Mouse (Mus musculus): ENCODE data around the gene Gm13278. TPM values are rescaled to one million over a fixed set of nuclear protein-coding genes. Genes with fewer than 3 reads are reported as not detected.
"Not testable (repeated sequence)": the region's sequence is repeated elsewhere in the genome, so short reads cannot be mapped to it uniquely, and the experiment has no call there.

The Gm13278 gene
- polyA plus RNA-seq, 1 experiment, result not detected

DNA sequence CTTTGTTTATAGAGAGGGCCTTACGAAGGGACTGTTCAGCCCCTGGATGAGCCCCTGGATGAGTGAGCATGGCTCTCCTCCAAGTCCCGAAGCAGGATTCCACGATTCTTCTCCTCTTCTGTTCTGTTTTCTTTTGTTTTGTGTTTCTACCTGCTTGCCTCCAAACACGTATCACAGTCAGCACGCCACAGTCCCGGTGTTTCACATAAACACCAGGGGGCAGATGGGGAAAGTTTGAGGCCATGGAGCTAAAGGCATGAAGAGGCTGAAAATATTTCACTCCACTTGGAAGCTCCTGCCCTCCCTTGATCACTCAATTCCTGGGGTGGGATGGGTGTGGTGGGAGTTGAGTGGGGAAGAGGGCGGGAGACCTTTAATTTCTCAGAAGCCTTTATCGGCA is 29.6 kb upstream of the Gm13278 start:
- not testable (repeated sequence) for H3K4me3 ChIP-seq (ENCODE audit: control insufficient read depth, low read depth, low read length); H3K4me1 ChIP-seq (ENCODE audit: control insufficient read depth, insufficient read depth, low read length); H3K27ac ChIP-seq (ENCODE audit: control insufficient read depth, insufficient read depth, low read depth, low read length); H3K36me3 ChIP-seq (ENCODE audit: control insufficient read depth, insufficient read depth, low read length); H3K27me3 ChIP-seq (ENCODE audit: control insufficient read depth, insufficient read depth, low read length)

- not testable (repeated sequence) for H3K4me3 ChIP-seq (ENCODE audit: control insufficient read depth, low read depth, low read length); H3K36me3 ChIP-seq (ENCODE audit: control insufficient read depth, insufficient read depth, low read length); H3K27ac ChIP-seq (ENCODE audit: control insufficient read depth, insufficient read depth, low read depth, low read length); H3K4me1 ChIP-seq (ENCODE audit: control insufficient read depth, insufficient read depth, low read length); H3K27me3 ChIP-seq (ENCODE audit: control insufficient read depth, insufficient read depth, low read length)
Observed at GRCm38 (mm10) chr4:88762341-88762740, 29.0 kb upstream of the Gm13278 start.

- H3K4me3 ChIP-seq (ENCODE audit: control insufficient read depth, low read depth, low read length); H3K27ac ChIP-seq (ENCODE audit: control insufficient read depth, insufficient read depth, low read depth, low read length); H3K27me3 ChIP-seq (ENCODE audit: control insufficient read depth, insufficient read depth, low read length); H3K36me3 ChIP-seq (ENCODE audit: control insufficient read depth, insufficient read depth, low read length); H3K4me1 ChIP-seq (ENCODE audit: control insufficient read depth, insufficient read depth, low read length): not testable (repeated sequence)
Observed at GRCm38 (mm10) chr4:88763384-88764018, 27.8 kb upstream of the Gm13278 start.

- not testable (repeated sequence) for H3K4me1 ChIP-seq (ENCODE audit: control insufficient read depth, insufficient read depth, low read length); H3K36me3 ChIP-seq (ENCODE audit: control insufficient read depth, insufficient read depth, low read length); H3K4me3 ChIP-seq (ENCODE audit: control insufficient read depth, low read depth, low read length); H3K27ac ChIP-seq (ENCODE audit: control insufficient read depth, insufficient read depth, low read depth, low read length); H3K27me3 ChIP-seq (ENCODE audit: control insufficient read depth, insufficient read depth, low read length)
Observed at GRCm38 (mm10) chr4:88773534-88773933, 17.8 kb upstream of the Gm13278 start, which contains the start of gene Gm13290. Gene Gm13290 (plus strand): TSS chr4:88773834.

GRCm38 (mm10) chr4:88776622-88777021 is 14.7 kb upstream of the Gm13278 start, which contains the start of gene Gm13289:
Gene Gm13289 (plus strand): TSS chr4:88776922.
- not testable (repeated sequence) for H3K4me1 ChIP-seq (ENCODE audit: control insufficient read depth, insufficient read depth, low read length); H3K36me3 ChIP-seq (ENCODE audit: control insufficient read depth, insufficient read depth, low read length); H3K27me3 ChIP-seq (ENCODE audit: control insufficient read depth, insufficient read depth, low read length); H3K27ac ChIP-seq (ENCODE audit: control insufficient read depth, insufficient read depth, low read depth, low read length); H3K4me3 ChIP-seq (ENCODE audit: control insufficient read depth, low read depth, low read length)

DNA sequence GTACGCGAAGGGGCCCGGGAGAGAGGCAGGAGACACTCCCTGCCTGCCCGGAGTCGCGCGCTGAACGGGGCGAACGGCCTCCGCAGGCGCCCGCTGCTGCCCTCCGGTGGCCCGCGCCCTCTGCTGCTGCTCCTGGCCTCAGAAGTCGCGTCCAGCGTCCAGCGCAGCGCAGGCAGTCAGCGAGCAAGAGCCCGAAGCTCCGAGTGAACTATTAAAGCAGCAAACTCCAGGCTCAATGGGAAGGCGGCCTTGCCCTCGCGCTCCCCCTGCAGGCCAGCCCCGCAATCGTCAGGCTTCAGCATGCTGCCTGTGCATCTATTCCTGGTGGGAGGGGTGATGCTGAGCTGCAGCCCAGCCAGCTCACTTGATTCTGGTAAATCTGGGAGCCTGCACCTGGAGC is 11.8 kb upstream of the Gm13278 start, which contains the start of gene Gm13272:
TSS of gene Gm13272 (plus strand) at position 301 of the 400 bp plus-strand sequence.
- H3K27ac ChIP-seq (ENCODE audit: control insufficient read depth, insufficient read depth, low read depth, low read length); H3K27me3 ChIP-seq (ENCODE audit: control insufficient read depth, insufficient read depth, low read length); H3K4me1 ChIP-seq (ENCODE audit: control insufficient read depth, insufficient read depth, low read length); H3K4me3 ChIP-seq (ENCODE audit: control insufficient read depth, low read depth, low read length); H3K36me3 ChIP-seq (ENCODE audit: control insufficient read depth, insufficient read depth, low read length): not testable (repeated sequence)

GRCm38 (mm10) chr4:88780320-88780719 is 11.0 kb upstream of the Gm13278 start:
- H3K36me3 ChIP-seq (ENCODE audit: control insufficient read depth, insufficient read depth, low read length); H3K27me3 ChIP-seq (ENCODE audit: control insufficient read depth, insufficient read depth, low read length); H3K27ac ChIP-seq (ENCODE audit: control insufficient read depth, insufficient read depth, low read depth, low read length); H3K4me1 ChIP-seq (ENCODE audit: control insufficient read depth, insufficient read depth, low read length); H3K4me3 ChIP-seq (ENCODE audit: control insufficient read depth, low read depth, low read length): not testable (repeated sequence)

GRCm38 (mm10) chr4:88781831-88782230 is 9.5 kb upstream of the Gm13278 start, which contains the start of gene Ifnz:
Gene Ifnz (plus strand): TSS chr4:88782131.
- H3K4me3 ChIP-seq (ENCODE audit: control insufficient read depth, low read depth, low read length); H3K36me3 ChIP-seq (ENCODE audit: control insufficient read depth, insufficient read depth, low read length); H3K4me1 ChIP-seq (ENCODE audit: control insufficient read depth, insufficient read depth, low read length); H3K27me3 ChIP-seq (ENCODE audit: control insufficient read depth, insufficient read depth, low read length); H3K27ac ChIP-seq (ENCODE audit: control insufficient read depth, insufficient read depth, low read depth, low read length): not testable (repeated sequence)

DNA sequence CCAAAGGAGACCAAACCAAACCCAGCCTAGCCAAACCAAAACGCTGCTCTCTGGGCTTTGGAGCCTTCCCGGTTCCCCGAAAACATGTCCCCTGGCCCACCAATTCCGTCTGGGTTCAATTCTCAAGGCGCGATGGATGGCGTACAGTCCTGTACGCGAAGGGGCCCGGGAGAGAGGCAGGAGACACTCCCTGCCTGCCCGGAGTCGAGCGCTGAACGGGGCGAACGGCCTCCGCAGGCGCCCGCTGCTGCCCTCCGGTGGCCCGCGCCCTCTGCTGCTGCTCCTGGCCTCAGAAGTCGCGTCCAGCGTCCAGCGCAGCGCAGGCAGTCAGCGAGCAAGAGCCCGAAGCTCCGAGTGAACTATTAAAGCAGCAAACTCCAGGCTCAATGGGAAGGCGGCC is 9.0 kb upstream of the Gm13278 start:
- H3K27ac ChIP-seq (ENCODE audit: control insufficient read depth, insufficient read depth, low read depth, low read length); H3K4me3 ChIP-seq (ENCODE audit: control insufficient read depth, low read depth, low read length); H3K27me3 ChIP-seq (ENCODE audit: control insufficient read depth, insufficient read depth, low read length); H3K4me1 ChIP-seq (ENCODE audit: control insufficient read depth, insufficient read depth, low read length); H3K36me3 ChIP-seq (ENCODE audit: control insufficient read depth, insufficient read depth, low read length): not testable (repeated sequence)

- not testable (repeated sequence) for H3K27me3 ChIP-seq (ENCODE audit: control insufficient read depth, insufficient read depth, low read length); H3K36me3 ChIP-seq (ENCODE audit: control insufficient read depth, insufficient read depth, low read length); H3K4me1 ChIP-seq (ENCODE audit: control insufficient read depth, insufficient read depth, low read length); H3K4me3 ChIP-seq (ENCODE audit: control insufficient read depth, low read depth, low read length); H3K27ac ChIP-seq (ENCODE audit: control insufficient read depth, insufficient read depth, low read depth, low read length)
Observed at GRCm38 (mm10) chr4:88785409-88785808, 5.9 kb upstream of the Gm13278 start, which contains the start of gene Gm13276. Gene Gm13276 (plus strand): TSS chr4:88785709.

Data from testis, adult 2 months (tissue).